Mouse (Mus musculus) lung, postnatal 14 days (tissue): ENCODE data around the gene C1qtnf3.
A peak's percentile ranks its signal among the peaks of the same experiment; 100 is the strongest.

ENCODE experiments used
- DNase-seq: peaks from one replicate; pipeline ENCODE4 v3.0.0; 2021

C1qtnf3 gene

GRCm38 (mm10) chr15:10951951-10952759 lies at the start of gene C1qtnf3:
C1qtnf3 (plus strand) TSS chr15:10952332.
- DNase-seq, result no peak

GRCm38 (mm10) chr15:10902360-10902759 lies 49.8 kb upstream of the C1qtnf3 start:
- DNase-seq, result no peak

DNA sequence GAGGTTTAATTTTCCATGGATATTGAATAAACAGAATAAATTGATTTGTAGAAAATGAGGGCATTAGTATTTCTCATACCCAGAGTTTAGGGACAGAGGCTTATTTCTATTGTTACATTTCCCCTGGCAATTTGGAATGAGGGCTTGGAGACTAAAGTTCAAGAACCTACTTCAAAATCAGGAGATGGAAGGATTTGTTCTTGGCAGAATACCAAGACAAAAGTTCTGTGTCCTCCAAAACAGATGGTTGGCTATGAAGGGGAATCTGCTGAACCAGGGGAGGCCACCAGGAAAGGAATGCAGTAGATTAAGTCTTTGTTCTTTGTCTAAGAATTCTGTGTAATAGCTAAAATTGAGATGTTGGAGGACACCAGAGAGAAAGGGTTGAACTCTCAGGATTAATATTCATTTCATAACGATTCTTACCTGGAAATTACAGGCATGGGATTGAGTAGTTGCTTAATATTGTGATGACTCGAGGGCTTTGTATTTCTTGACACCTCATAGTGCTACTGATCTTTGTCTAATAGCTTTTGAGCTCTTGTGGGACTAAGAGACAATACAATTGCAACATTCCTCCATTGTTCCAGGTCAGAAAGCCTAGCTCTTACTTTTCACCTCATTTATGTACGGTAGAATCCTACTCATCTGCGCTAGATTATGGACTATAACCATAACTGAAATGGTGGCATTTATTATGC lies 35.4 kb upstream of the C1qtnf3 start:
- DNase-seq, result no peak

DNA sequence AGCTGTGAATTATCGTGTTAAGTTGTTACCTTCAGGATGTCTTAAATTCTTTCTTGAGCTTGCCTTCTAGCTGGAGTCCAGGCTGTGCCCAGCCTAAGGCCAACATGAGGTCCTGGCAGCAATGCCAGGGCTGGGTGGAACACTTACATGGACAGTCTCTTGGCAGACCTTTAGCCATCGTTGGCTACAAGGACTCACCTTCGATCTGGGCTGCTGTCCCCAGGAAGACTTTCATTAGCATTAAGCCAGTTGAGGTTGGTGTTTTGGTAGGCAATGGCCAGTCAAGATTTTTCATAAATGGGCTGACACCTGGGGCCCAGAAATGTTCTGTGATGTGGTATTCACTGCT lies 34.8 kb upstream of the C1qtnf3 start:
- DNase-seq, result no peak

DNA sequence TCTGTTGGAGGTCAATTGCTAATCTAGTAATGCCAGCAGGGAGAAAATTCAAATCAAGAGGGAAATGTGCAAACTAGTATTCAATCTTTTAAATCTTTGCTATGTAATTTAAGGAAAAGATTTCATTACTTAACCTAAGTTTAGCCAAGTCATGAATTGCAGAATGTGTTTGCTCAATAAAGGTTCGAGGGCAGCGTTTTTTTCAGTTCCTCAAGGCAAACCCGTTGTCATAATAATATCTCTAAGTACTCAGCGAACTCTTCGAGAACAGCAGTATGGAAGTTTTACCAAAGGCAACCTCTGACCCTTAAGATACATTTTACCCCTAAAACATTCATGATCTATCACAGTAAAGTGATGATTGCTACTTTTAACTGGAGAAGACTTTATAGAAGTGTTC lies 31.9 kb upstream of the C1qtnf3 start:
- no peak for DNase-seq

DNA sequence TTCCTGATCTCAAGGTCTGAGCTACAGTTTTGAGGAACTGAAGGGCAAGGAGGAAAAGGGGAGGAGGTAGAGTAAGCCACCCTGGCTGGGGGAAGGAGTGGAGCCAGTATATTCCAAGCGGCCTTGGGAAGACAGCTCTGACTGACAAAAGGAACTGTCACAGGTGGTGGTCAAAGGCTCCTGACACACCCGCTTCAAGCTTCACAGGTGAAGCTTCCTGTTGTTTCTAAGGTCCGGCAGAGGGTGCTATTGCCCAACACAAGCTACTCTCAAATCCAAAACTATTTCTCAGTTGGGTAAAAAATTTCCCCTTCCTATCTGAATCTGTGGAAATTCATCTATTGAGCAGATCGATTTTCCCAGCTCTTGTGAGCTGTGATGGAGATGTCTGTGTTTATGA lies 31.1 kb upstream of the C1qtnf3 start:
- DNase-seq, result peak; percentile 4

GRCm38 (mm10) chr15:10922061-10922460 lies 30.1 kb upstream of the C1qtnf3 start:
- DNase-seq, result no peak

- DNase-seq, result no peak
Measured at GRCm38 (mm10) chr15:10922570-10922969, 29.6 kb upstream of the C1qtnf3 start.

DNA sequence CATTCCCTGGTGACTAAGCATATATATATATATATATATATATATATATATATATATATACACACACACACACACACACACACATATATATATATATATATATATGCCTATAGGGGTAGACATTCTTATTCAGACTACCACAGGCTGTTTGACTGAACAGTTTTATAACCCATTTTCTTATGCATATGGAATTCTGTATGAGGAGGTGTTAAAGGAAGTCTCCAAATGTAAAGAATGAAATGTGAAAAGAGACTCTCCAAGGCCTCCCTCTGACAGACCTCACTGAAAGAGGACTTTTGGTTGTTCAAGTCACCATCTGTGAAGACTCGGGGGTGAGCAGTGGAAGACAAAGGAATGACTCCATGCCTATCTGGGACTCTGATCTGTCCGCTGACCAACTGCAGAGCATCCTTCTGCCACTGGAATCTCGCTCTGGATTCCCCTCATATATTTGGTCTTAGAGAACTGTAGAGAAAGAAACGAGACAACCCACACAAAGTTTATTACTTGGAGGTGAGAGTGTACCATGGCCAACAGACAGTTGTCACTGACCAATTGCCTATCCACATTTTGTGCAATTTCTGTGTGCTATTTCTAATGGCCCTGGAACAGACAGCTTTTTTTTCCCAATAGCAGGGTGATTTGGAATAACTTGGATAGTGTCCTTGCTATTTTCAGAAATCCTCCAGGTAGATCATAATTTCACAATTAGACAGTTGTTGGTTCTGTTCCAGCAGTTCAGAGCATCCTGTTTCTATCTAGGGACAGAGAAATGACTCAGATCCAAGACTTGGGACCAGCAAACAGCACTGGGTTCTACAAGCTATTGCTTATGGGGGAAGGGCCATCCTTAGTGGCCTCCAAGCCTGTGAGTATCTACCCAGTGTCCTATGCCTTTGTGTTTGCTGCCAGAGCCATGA lies 28.8 kb upstream of the C1qtnf3 start:
- DNase-seq, result no peak

DNA sequence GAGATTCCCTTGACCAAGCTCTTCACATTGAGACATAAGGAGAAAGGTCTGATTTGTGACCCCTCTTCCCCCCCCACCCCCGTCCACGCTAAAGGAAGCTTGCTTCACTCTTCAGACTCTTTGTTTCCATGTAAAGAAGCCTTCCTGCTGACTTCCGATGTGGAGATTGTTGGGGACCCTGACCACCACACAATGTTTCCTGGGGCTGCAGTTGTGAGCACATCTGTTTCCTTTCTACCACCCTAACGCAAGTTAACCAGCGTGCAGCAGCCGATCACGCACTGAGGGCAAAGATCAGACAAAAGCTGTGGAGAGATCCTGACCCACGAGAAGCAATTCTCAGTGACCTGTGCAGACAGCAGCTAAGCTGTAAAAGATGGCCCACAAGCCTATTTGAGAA lies 24.8 kb upstream of the C1qtnf3 start:
- DNase-seq, result no peak

DNA sequence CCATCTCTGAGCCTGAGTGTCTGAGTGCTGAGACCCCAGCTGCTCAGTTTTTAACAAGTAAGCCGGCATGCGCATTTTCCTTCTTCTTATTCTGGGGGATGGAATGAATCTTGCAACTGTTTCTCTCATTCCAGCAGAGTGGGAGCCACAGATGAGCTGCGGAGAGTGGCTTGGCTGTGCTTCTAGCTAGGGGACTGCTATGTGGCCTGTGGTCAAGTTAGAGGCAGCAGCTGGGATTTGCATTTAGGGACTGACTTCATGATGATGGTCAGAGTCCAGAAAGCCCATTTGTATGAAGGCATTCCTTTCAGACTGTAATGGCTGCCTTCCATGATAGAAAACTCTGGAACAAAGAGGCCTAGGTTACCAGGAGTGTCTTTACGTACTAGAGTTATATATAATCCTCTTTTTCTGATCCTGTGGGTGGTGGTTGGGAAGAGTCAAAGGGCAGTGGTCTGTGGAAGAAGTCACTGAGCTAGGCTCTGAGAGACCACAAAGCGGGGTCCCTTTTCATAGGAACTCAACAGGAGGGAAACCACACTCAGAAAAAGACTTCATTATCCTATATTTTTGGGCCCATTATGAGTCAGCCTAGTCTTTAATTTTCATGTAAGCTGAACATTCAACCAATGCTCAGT lies 23.4 kb upstream of the C1qtnf3 start:
- DNase-seq, result no peak

DNA sequence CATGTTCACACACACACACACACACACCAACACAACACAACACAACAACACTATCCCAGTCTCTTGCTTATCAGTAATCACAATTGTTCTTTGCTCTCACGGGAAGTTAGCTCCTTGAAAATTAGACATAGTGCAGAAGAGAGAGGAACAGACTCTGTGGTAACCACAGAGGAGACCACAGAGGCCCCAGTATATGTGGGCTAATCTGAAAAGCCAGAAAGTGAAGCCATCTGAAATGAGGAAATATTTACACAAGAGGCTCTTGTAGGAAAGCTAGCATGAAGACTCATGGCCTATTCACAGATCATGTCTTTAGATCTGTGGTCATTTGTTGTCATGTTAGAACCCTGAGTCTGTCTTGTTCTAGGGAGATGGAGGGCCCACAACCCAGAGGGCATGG lies 18.2 kb upstream of the C1qtnf3 start:
- DNase-seq, result no peak

GRCm38 (mm10) chr15:10940148-10941108 lies 11.7 kb upstream of the C1qtnf3 start:
- DNase-seq, result peak; percentile 28

GRCm38 (mm10) chr15:10941901-10942300 lies 10.2 kb upstream of the C1qtnf3 start:
- DNase-seq, result no peak

GRCm38 (mm10) chr15:10947852-10948251 lies 4.3 kb upstream of the C1qtnf3 start:
- no peak for DNase-seq

DNA sequence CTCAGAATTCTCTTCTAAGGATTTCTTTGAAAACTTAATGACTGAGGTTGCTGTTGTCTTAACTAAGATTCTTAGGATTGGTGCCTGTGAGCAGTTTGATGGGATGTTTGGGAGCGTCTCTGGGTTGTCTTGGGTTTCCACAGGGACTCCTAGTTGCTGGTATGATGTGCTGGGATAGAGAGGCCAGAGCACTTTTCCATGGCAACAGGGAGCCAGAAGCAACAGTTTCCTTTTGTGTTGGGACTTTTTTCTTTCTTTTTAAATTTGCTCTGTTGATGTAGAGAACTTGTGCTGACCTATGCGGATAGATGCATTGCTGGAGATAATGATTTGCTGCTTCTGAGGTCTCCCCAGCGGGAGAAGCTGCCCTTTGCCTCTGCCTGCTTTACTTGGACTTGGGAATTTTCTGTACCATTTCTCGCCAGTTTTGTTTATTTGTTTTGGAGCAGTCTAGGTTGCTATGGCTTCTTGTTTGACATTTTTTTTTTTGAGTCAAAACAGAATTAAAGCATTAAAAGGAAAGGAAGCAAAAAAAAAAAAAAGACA lies 701 bp downstream of the C1qtnf3 start:
- no peak for DNase-seq

GRCm38 (mm10) chr15:10953465-10953864 lies 1.3 kb downstream of the C1qtnf3 start:
- DNase-seq, result no peak

GRCm38 (mm10) chr15:10954381-10955016 lies 2.4 kb downstream of the C1qtnf3 start:
- no peak for DNase-seq

GRCm38 (mm10) chr15:10955156-10955555 lies 3.0 kb downstream of the C1qtnf3 start:
- DNase-seq, result no peak

- no peak for DNase-seq
Measured at GRCm38 (mm10) chr15:10956706-10957105, 4.6 kb downstream of the C1qtnf3 start.
